Comparison of ENCODE assay signal across 9 mouse cellular contexts in genomic region chr6:94622983-94623382, GRCm38 (mm10).
DNase-seq lines count a peak whose midpoint lies in the region; ATAC-seq and TF ChIP-seq lines count a peak whose summit lies in the region.
"Had no signal": no experiment of that assay in that cellular context is flagged by ENCODE, and none has a peak within 500 bp of the region (broad histone marks: within the 10 kb centered on the region; RNA-seq: fewer than 3 reads in every experiment).

No protein-coding gene starts in this region.

- TF ChIP-seq CTCF in cerebellum, adult 2 months (IDR thresholded peaks at IDR 0.05; ENCODE audit: borderline replicate concordance, insufficient read depth, low read depth, low read length): peak; percentile 95

- no peak overlapping the region for H3K9ac ChIP-seq in kidney, embryonic 15.5 days
- H3K9ac ChIP-seq in hindbrain, embryonic 15.5 days: no peak overlapping the region
- H3K9ac ChIP-seq: liver, embryonic 15.5 days had no signal

- H3K4me3 ChIP-seq in kidney, embryonic 15.5 days (replicated peaks): no peak overlapping the region
- no peak overlapping the region for H3K4me3 ChIP-seq in cerebellum, adult 2 months (replicated peaks; ENCODE audit: insufficient read depth, low read depth, low read length)
- H3K4me3 ChIP-seq in hindbrain, embryonic 15.5 days: no peak overlapping the region
- H3K4me3 ChIP-seq: liver, embryonic 15.5 days had no signal

- H3K27ac ChIP-seq in kidney, embryonic 15.5 days: no peak overlapping the region
- H3K27ac ChIP-seq in cerebellum, adult 2 months (ENCODE audit: insufficient read depth, low read length): no peak overlapping the region
- H3K27ac ChIP-seq in hindbrain, embryonic 15.5 days (replicated peaks): no peak overlapping the region
- H3K27ac ChIP-seq: liver, embryonic 15.5 days had no signal

- H3K27me3 ChIP-seq in kidney, embryonic 15.5 days: no peaks in the 10 kb centered on the region
- no peaks in the 10 kb centered on the region for H3K27me3 ChIP-seq in cerebellum, adult 2 months (ENCODE audit: control insufficient read depth, insufficient read depth, low read length)
- no peaks in the 10 kb centered on the region for H3K27me3 ChIP-seq in hindbrain, embryonic 15.5 days
- H3K27me3 ChIP-seq: liver, embryonic 15.5 days had no signal

- peak; percentile 53 for DNase-seq in kidney, adult 11 months
- DNase-seq in cerebellum, adult 2 months: peak; percentile 65 to 78
- peak; percentile 52 for DNase-seq in forelimb bud, embryonic 11.5 days (ENCODE audit: low read depth, low spot score)
- peak; percentile 65 to 73 for DNase-seq in layer of hippocampus, postnatal 36 days
- peak; percentile 37 to 73 for DNase-seq in spleen, postnatal 4 days (ENCODE audit: low spot score in 2 of 2)

- WGBS in kidney, embryonic 15.5 days: 80% methylated on average over 4 of the region's 4 CpGs
- 67% methylated on average over 4 of the region's 4 CpGs for WGBS in cerebellum, adult 2 months
- 83% methylated on average over 4 of the region's 4 CpGs for WGBS in hindbrain, embryonic 15.5 days

- H3K9me3 ChIP-seq in kidney, embryonic 15.5 days (replicated peaks): no peaks in the 10 kb centered on the region
- H3K9me3 ChIP-seq in hindbrain, embryonic 15.5 days: no peaks in the 10 kb centered on the region
- H3K9me3 ChIP-seq: liver, embryonic 15.5 days had no signal

- H3K4me1 ChIP-seq in kidney, embryonic 15.5 days: peaks cover 29% of the 10 kb centered on the region
- H3K4me1 ChIP-seq in cerebellum, adult 2 months (ENCODE audit: control insufficient read depth, insufficient read depth, low read length): peaks cover 23% of the 10 kb centered on the region
- H3K4me1 ChIP-seq in hindbrain, embryonic 15.5 days (replicated peaks): peaks cover 27% of the 10 kb centered on the region
- H3K4me1 ChIP-seq: liver, embryonic 15.5 days had no signal

- no peak for TF ChIP-seq POLR2A in cerebellum, adult 2 months (IDR thresholded peaks at IDR 0.05; ENCODE audit: borderline replicate concordance, insufficient read depth, low read length)

- H3K4me2 ChIP-seq in kidney, embryonic 15.5 days: no peak overlapping the region
- no peak overlapping the region for H3K4me2 ChIP-seq in hindbrain, embryonic 15.5 days
- H3K4me2 ChIP-seq: liver, embryonic 15.5 days had no signal

- no peak; the same call in 1 of the 2 replicates for ATAC-seq in kidney, embryonic 15.5 days (replicated peaks; ENCODE audit: low FRiP score)
- ATAC-seq in hindbrain, embryonic 15.5 days (ENCODE audit: low FRiP score, low read depth): 0 out of 2 replicates have a peak, but pooled peaks have one; percentile 31
- peak; percentile 84 for ATAC-seq in megakaryocyte-erythroid progenitor cell, adult 5-6 weeks (replicated peaks; ENCODE audit: low FRiP score, low TSS enrichment, poor library complexity, severe bottlenecking)

- peaks cover 66% of the 10 kb centered on the region for H3K36me3 ChIP-seq in kidney, embryonic 15.5 days
- H3K36me3 ChIP-seq in hindbrain, embryonic 15.5 days: peaks cover 20% of the 10 kb centered on the region; the same call in 1 of the 2 replicates
